Mouse (Mus musculus): ENCODE results near the gene Tob2. TPM values are rescaled to one million over a fixed set of nuclear protein-coding genes. Genes with fewer than 3 reads are reported as not detected.

The Tob2 gene
- total and polyA plus RNA-seq, 3 experiments: 49.7 to 114 (median 101) TPM

GRCm38 (mm10) chr15:81798421-81798820 is 60.2 kb downstream of the Tob2 start:
- WGBS: 67% methylated on average over 4 of the region's 4 CpGs
- Histone ChIP-seq H3K27ac (no peak overlapping the region), H3K36me3 (ENCODE audit: control insufficient read depth, insufficient read depth, low read length) (no peaks in the 10 kb centered on the region), H3K27me3 (ENCODE audit: control insufficient read depth, insufficient read depth, low read length) (no peaks in the 10 kb centered on the region), H3K9ac (ENCODE audit: low read depth, low read length) (no peak overlapping the region), H3K4me3 (no peak overlapping the region), H3K4me1 (ENCODE audit: control insufficient read depth, insufficient read depth, low read length) (peaks cover 3% of the 10 kb centered on the region), H3K79me2 (replicated peaks; ENCODE audit: control insufficient read depth, insufficient read depth, low read length) (no peaks in the 10 kb centered on the region)
- intact Hi-C loops (cut with DNase I): no loop called here
- TF ChIP-seq EP300 (IDR thresholded peaks at IDR 0.05; ENCODE audit: insufficient read depth, low read depth, low read length) (0 out of 2 replicates have a peak, but pooled peaks have one; percentile 24), POLR2A (IDR thresholded peaks at IDR 0.05; ENCODE audit: insufficient read depth, low read depth, low read length) (no peak)
- DNase-seq: no peak

Other genes with a start within 250 kb of the Tob2 start
- gene L3mbtl2, start 194.9 kb downstream of the Tob2 start, total RNA-seq (2021): 10 to 100 TPM; 11.1 to 12.6 TPM
- 7.8 and 10.4 TPM in 2 replicates for gene L3mbtl2, start 194.9 kb downstream of the Tob2 start, polyA plus RNA-seq (2012; rRNA removed)
- 1 to 10 TPM; 1.6 to 1.7 TPM for gene Chadl, start 161.5 kb downstream of the Tob2 start, total RNA-seq (2021)
- 1.6 and 2.8 TPM in 2 replicates for gene Chadl, start 161.5 kb downstream of the Tob2 start, polyA plus RNA-seq (2012; rRNA removed)
- gene Zc3h7b, start 113.7 kb downstream of the Tob2 start, total RNA-seq (2021): 10 to 100 TPM; 65.5 to 74.9 TPM
- 30.9 and 35.9 TPM in 2 replicates for gene Zc3h7b, start 113.7 kb downstream of the Tob2 start, polyA plus RNA-seq (2012; rRNA removed)
- 10 to 100 TPM; 25.7 to 27.3 TPM for gene Rangap1, start 113.3 kb downstream of the Tob2 start, total RNA-seq (2021)
- gene Rangap1, start 113.3 kb downstream of the Tob2 start, polyA plus RNA-seq (2012; rRNA removed): 14.1 and 19.1 TPM in 2 replicates
- 100 to 1,000 TPM in 1 of 2 experiments, 10 to 100 TPM in 1; 46.7 to 127 TPM for gene Tef, start 56.4 kb downstream of the Tob2 start, total RNA-seq (2021)
- gene Tef, start 56.4 kb downstream of the Tob2 start, polyA plus RNA-seq (2012; rRNA removed): 76.7 and 100 TPM in 2 replicates
- gene Phf5a, start 13.1 kb upstream of the Tob2 start, total RNA-seq (2021): 10 to 100 TPM; 30.2 to 36.5 TPM
- 30.2 and 39.1 TPM in 2 replicates for gene Phf5a, start 13.1 kb upstream of the Tob2 start, polyA plus RNA-seq (2012; rRNA removed)
- gene Aco2, start 13.5 kb upstream of the Tob2 start, total RNA-seq (2021): 1,000 to 10,000 TPM; 1,810 to 2,215 TPM
- gene Aco2, start 13.5 kb upstream of the Tob2 start, polyA plus RNA-seq (2012; rRNA removed): 2,076 and 2,628 TPM in 2 replicates
- gene Polr3h, start 67.4 kb upstream of the Tob2 start, total RNA-seq (2021): 1 to 10 TPM; 5.9 to 8.1 TPM
- gene Polr3h, start 67.4 kb upstream of the Tob2 start, polyA plus RNA-seq (2012; rRNA removed): 7.2 and 10.2 TPM in 2 replicates
- gene Csdc2, start 78.0 kb upstream of the Tob2 start, total RNA-seq (2021): 10 to 100 TPM; 66.1 to 92.7 TPM
- gene Csdc2, start 78.0 kb upstream of the Tob2 start, polyA plus RNA-seq (2012; rRNA removed): 85.7 and 111 TPM in 2 replicates
- gene Pmm1, start 102.1 kb upstream of the Tob2 start, total RNA-seq (2021): 10 to 100 TPM; 22.0 to 26.7 TPM
- 27.7 and 34.4 TPM in 2 replicates for gene Pmm1, start 102.1 kb upstream of the Tob2 start, polyA plus RNA-seq (2012; rRNA removed)
- gene 1700029P11Rik, start 121.7 kb upstream of the Tob2 start, total RNA-seq (2021): not detected
- not detected in 2 replicates for gene 1700029P11Rik, start 121.7 kb upstream of the Tob2 start, polyA plus RNA-seq (2012; rRNA removed)
- gene Xrcc6, start 129.0 kb upstream of the Tob2 start, total RNA-seq (2021): 10 to 100 TPM; 18.9 to 24.3 TPM
- 18.6 and 20.3 TPM in 2 replicates for gene Xrcc6, start 129.0 kb upstream of the Tob2 start, polyA plus RNA-seq (2012; rRNA removed)
- 10 to 100 TPM; 21.4 to 27.7 TPM for gene Desi1, start 175.1 kb upstream of the Tob2 start, total RNA-seq (2021)
- 20.1 and 23.1 TPM in 2 replicates for gene Desi1, start 175.1 kb upstream of the Tob2 start, polyA plus RNA-seq (2012; rRNA removed)
- gene Snu13, start 188.8 kb upstream of the Tob2 start, total RNA-seq (2021): 10 to 100 TPM; 49.5 to 52.7 TPM
- 49.5 and 66.6 TPM in 2 replicates for gene Snu13, start 188.8 kb upstream of the Tob2 start, polyA plus RNA-seq (2012; rRNA removed)
- not detected for gene 4930407I10Rik, start 200.4 kb upstream of the Tob2 start, total RNA-seq (2021)
- gene 4930407I10Rik, start 200.4 kb upstream of the Tob2 start, polyA plus RNA-seq (2012; rRNA removed): not detected in 2 replicates
- gene Mei1, start 211.2 kb upstream of the Tob2 start, total RNA-seq (2021): not detected
- gene Mei1, start 211.2 kb upstream of the Tob2 start, polyA plus RNA-seq (2012; rRNA removed): not detected in 2 replicates